In the genomic region with DNA sequence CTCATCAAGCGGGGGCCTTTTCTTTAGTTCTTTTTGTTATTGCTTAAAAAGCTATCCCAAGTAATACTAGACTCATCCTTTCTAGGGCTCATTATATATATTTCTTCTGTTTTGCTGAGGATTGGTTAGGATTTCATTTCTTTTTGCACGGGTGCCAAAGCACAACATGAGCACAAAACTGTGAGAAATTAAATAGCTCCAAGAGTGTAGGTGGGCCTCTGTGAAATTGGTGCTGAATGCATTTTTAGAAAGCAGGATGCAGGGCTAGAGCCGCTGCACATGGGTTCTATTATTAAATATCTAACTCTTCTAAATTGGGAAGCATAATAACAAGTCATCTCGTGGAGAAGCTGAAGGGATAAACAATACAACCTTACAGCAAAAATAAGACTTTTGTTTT, we compare ENCODE assay signal across 32 mouse cellular contexts.
DNase-seq lines count a peak whose midpoint lies in the region; TF ChIP-seq lines count a peak whose summit lies in the region.
"Had no signal": no experiment of that assay in that cellular context is flagged by ENCODE, and none has a peak within 500 bp of the region (broad histone marks: within the 10 kb centered on the region; RNA-seq: fewer than 3 reads in every experiment).

No protein-coding gene starts in this region.

- no peak for TF ChIP-seq CTCF in layer of hippocampus, adult 2 months (conservative IDR thresholded peaks at IDR 0.05)

- H3K4me3 ChIP-seq in layer of hippocampus, adult 2 months, result no peak overlapping the region
- H3K4me3 ChIP-seq: embryonic facial prominence, embryonic 10.5 days; embryonic facial prominence, embryonic 15.5 days; forebrain, embryonic 13.5 days; heart, embryonic 10.5 days; heart, embryonic 15.5 days; kidney, embryonic 15.5 days; limb, embryonic 10.5 days; limb, embryonic 15.5 days; neural tube, embryonic 15.5 days; stomach, embryonic 15.5 days had no signal

- DNase-seq in layer of hippocampus, adult 2 months (ENCODE audit: low spot score in 2 of 2), result peak; percentile 10 to 16
- DNase-seq in layer of hippocampus, adult 9-10 months (ENCODE audit: low spot score), result no peak
- peak; percentile 41 to 44 for DNase-seq in right cerebral cortex, adult 2 months (ENCODE audit: low spot score in 2 of 2)
- DNase-seq in right cerebral cortex, postnatal 14 days, result no peak
- DNase-seq in left cerebral cortex, postnatal 36 days (ENCODE audit: low spot score in 2 of 2), result peak; percentile 11 to 39
- no peak for DNase-seq in liver
- no peak for DNase-seq in urinary bladder, postnatal 36 days (ENCODE audit: low spot score in 2 of 2)
- DNase-seq: adrenal gland, adult 2 months; adrenal gland, postnatal 36 days; B cell, adult 2 months; cerebellum, adult 2 months; cerebellum, postnatal 14 days; gastrocnemius, postnatal 14 days; heart, adult 11 months; kidney, adult 18-20 months; kidney, postnatal 25 days; lung, adult 2 months; lung, postnatal 14 days; midbrain, embryonic 14.5 days; retina, postnatal 1 day; thymus, postnatal 14 days had no signal

- intact Hi-C loops in left cerebral cortex, postnatal 36 days (cut with DNase I), result no loop called here

- no peak overlapping the region for H3K27ac ChIP-seq in layer of hippocampus, adult 2 months
- H3K27ac ChIP-seq: embryonic facial prominence, embryonic 10.5 days; embryonic facial prominence, embryonic 15.5 days; forebrain, embryonic 13.5 days; heart, embryonic 10.5 days; heart, embryonic 15.5 days; kidney, embryonic 15.5 days; limb, embryonic 10.5 days; limb, embryonic 15.5 days; liver, embryonic 14.5 days; neural tube, embryonic 15.5 days; stomach, embryonic 15.5 days had no signal

Comparison
In these comparisons a context has a peak if more than half of its experiments do, and no peak if none do; other contexts are left out.
1. DNase-seq: peak in layer of hippocampus, adult 2 months (2 of 2), right cerebral cortex, adult 2 months (2 of 2) and left cerebral cortex, postnatal 36 days (2 of 2); none in layer of hippocampus, adult 9-10 months (single experiment), right cerebral cortex, postnatal 14 days (single experiment), liver (single experiment) and urinary bladder, postnatal 36 days (0 of 2).